Mouse (Mus musculus): Measurements from ENCODE around the gene 1110025L11Rik. TPM values are rescaled to one million over a fixed set of nuclear protein-coding genes. Genes with fewer than 3 reads are reported as not detected.
"Not testable (repeated sequence)": the region's sequence is repeated elsewhere in the genome, so short reads cannot be mapped to it uniquely, and the experiment has no call there.

1110025L11Rik gene
- polyA plus RNA-seq (2016; fragmentation: Nextera tagmentation; extraction: Ambion mirVana): not detected in 2 replicates

- H3K36me3 ChIP-seq; DNase-seq (ENCODE audit: low spot score); H3K27me3 ChIP-seq (ENCODE audit: insufficient read depth, poor library complexity, severe bottlenecking); H3K4me3 ChIP-seq; H3K27ac ChIP-seq; H3K4me1 ChIP-seq (replicated peaks); H3K9me3 ChIP-seq: not testable (repeated sequence)
- no CpG with 5 or more reads among the region's 2 CpGs for whole genome bisulfite sequencing
These were observed at the start of gene 1110025L11Rik for GRCm38 (mm10) chr16:89063902-89064301. Gene 1110025L11Rik (minus strand): TSS chr16:89064002.

- not testable (repeated sequence) for H3K27me3 ChIP-seq (ENCODE audit: insufficient read depth, poor library complexity, severe bottlenecking); H3K4me1 ChIP-seq (replicated peaks); H3K4me3 ChIP-seq; H3K27ac ChIP-seq; H3K9me3 ChIP-seq; H3K36me3 ChIP-seq
- WGBS: 75% methylated on average over 2 of the region's 2 CpGs
- peak; percentile 3 for DNase-seq (ENCODE audit: low spot score)
These were observed 7.2 kb upstream of the 1110025L11Rik start for GRCm38 (mm10) chr16:89071041-89071440.

GRCm38 (mm10) chr16:89047783-89048182, 16.0 kb downstream of the 1110025L11Rik start, which contains the start of gene Krtap6-5:
Gene Krtap6-5 (minus strand): TSS chr16:89047883.
- no peaks in the 10 kb centered on the region for H3K9me3 ChIP-seq
- H3K4me3 ChIP-seq: no peak within 1 kb of the TSS
- WGBS: 87% methylated on average over 3 of the region's 3 CpGs
- H3K27ac ChIP-seq: no peak within 1 kb of the TSS
- H3K27me3 ChIP-seq (ENCODE audit: insufficient read depth, poor library complexity, severe bottlenecking): no peaks in the 10 kb centered on the region
- no peak for DNase-seq (ENCODE audit: low spot score)
- H3K36me3 ChIP-seq: no peaks in the 10 kb centered on the region
- H3K4me1 ChIP-seq (replicated peaks): no peaks in the 10 kb centered on the region

GRCm38 (mm10) chr16:89041372-89041771, 22.4 kb downstream of the 1110025L11Rik start, which contains the start of gene Gm10228:
Gene Gm10228 (minus strand): TSS chr16:89041472.
- H3K27ac ChIP-seq; H3K27me3 ChIP-seq (ENCODE audit: insufficient read depth, poor library complexity, severe bottlenecking); H3K9me3 ChIP-seq; H3K4me3 ChIP-seq; DNase-seq (ENCODE audit: low spot score); H3K4me1 ChIP-seq (replicated peaks); H3K36me3 ChIP-seq: not testable (repeated sequence)
- WGBS: 91% methylated on average over 2 of the region's 4 CpGs

- not testable (repeated sequence) for H3K36me3 ChIP-seq, H3K9me3 ChIP-seq
- 93% methylated on average over 3 of the region's 3 CpGs for WGBS
These were observed 32.4 kb downstream of the 1110025L11Rik start, which contains the start of gene Krtap6-1 for GRCm38 (mm10) chr16:89031399-89031798. Gene Krtap6-1 (plus strand): TSS chr16:89031699.

GRCm38 (mm10) chr16:89014984-89015383, 48.8 kb downstream of the 1110025L11Rik start, which contains the start of gene Gm10229:
Gene Gm10229 (plus strand): TSS chr16:89015284.
- 91% methylated on average over 3 of the region's 3 CpGs for WGBS
- not testable (repeated sequence) for DNase-seq (ENCODE audit: low spot score); H3K27me3 ChIP-seq (ENCODE audit: insufficient read depth, poor library complexity, severe bottlenecking); H3K4me3 ChIP-seq; H3K36me3 ChIP-seq; H3K4me1 ChIP-seq (replicated peaks); H3K27ac ChIP-seq; H3K9me3 ChIP-seq

More at GRCm38 (mm10) chr16:89031399-89031798, 32.4 kb downstream of the 1110025L11Rik start, which contains the start of gene Krtap6-1:
- not testable (repeated sequence) for DNase-seq (ENCODE audit: low spot score); H3K27ac ChIP-seq; H3K4me3 ChIP-seq; H3K27me3 ChIP-seq (ENCODE audit: insufficient read depth, poor library complexity, severe bottlenecking); H3K4me1 ChIP-seq (replicated peaks)

- no peak overlapping the region for H3K27ac ChIP-seq
- no peak for DNase-seq (ENCODE audit: low spot score)
- H3K4me1 ChIP-seq (replicated peaks): no peaks in the 10 kb centered on the region
- no peak overlapping the region for H3K4me3 ChIP-seq
- H3K27me3 ChIP-seq (ENCODE audit: insufficient read depth, poor library complexity, severe bottlenecking): no peaks in the 10 kb centered on the region
- no peaks in the 10 kb centered on the region for H3K36me3 ChIP-seq
- no peaks in the 10 kb centered on the region for H3K9me3 ChIP-seq
- 94% methylated on average over 3 of the region's 3 CpGs for WGBS
These were observed 49.8 kb downstream of the 1110025L11Rik start for GRCm38 (mm10) chr16:89013973-89014372.

Other genes starting within 250 kb of the 1110025L11Rik start
- gene Krtap15, start 243.8 kb downstream of the 1110025L11Rik start, polyA plus RNA-seq (2016; fragmentation: Nextera tagmentation; extraction: Ambion mirVana): not detected in 2 replicates
- not detected in 2 replicates for gene Krtap14, start 237.9 kb downstream of the 1110025L11Rik start, polyA plus RNA-seq (2016; fragmentation: Nextera tagmentation; extraction: Ambion mirVana)
- not detected in 2 replicates for gene Krtap19-1, start 194.6 kb downstream of the 1110025L11Rik start, polyA plus RNA-seq (2016; fragmentation: Nextera tagmentation; extraction: Ambion mirVana)
- gene Krtap19-2, start 189.7 kb downstream of the 1110025L11Rik start, polyA plus RNA-seq (2016; fragmentation: Nextera tagmentation; extraction: Ambion mirVana): not detected in 2 replicates
- gene Krtap19-3, start 186.0 kb downstream of the 1110025L11Rik start, polyA plus RNA-seq (2016; fragmentation: Nextera tagmentation; extraction: Ambion mirVana): not detected in 2 replicates
- not detected in 2 replicates for gene Krtap19-4, start 178.9 kb downstream of the 1110025L11Rik start, polyA plus RNA-seq (2016; fragmentation: Nextera tagmentation; extraction: Ambion mirVana)
- not detected in 2 replicates for gene Krtap19-5, start 167.5 kb downstream of the 1110025L11Rik start, polyA plus RNA-seq (2016; fragmentation: Nextera tagmentation; extraction: Ambion mirVana)
- gene Krtap19-9b, start 131.7 kb downstream of the 1110025L11Rik start, polyA plus RNA-seq (2016; fragmentation: Nextera tagmentation; extraction: Ambion mirVana): not detected in 2 replicates
- not detected in 2 replicates for gene Krtap16-3, start 101.1 kb downstream of the 1110025L11Rik start, polyA plus RNA-seq (2016; fragmentation: Nextera tagmentation; extraction: Ambion mirVana)
- not detected in 2 replicates for gene Krtap22-2, start 53.2 kb downstream of the 1110025L11Rik start, polyA plus RNA-seq (2016; fragmentation: Nextera tagmentation; extraction: Ambion mirVana)
- gene Gm10229, start 48.7 kb downstream of the 1110025L11Rik start, polyA plus RNA-seq (2016; fragmentation: Nextera tagmentation; extraction: Ambion mirVana): not detected in 2 replicates
- not detected in 2 replicates for gene Krtap6-1, start 32.3 kb downstream of the 1110025L11Rik start, polyA plus RNA-seq (2016; fragmentation: Nextera tagmentation; extraction: Ambion mirVana)
- not detected in 2 replicates for gene Gm10228, start 22.5 kb downstream of the 1110025L11Rik start, polyA plus RNA-seq (2016; fragmentation: Nextera tagmentation; extraction: Ambion mirVana)
- not detected in 2 replicates for gene Krtap6-5, start 16.1 kb downstream of the 1110025L11Rik start, polyA plus RNA-seq (2016; fragmentation: Nextera tagmentation; extraction: Ambion mirVana)
- not detected in 2 replicates for gene Krtap6-3, start 20.0 kb upstream of the 1110025L11Rik start, polyA plus RNA-seq (2016; fragmentation: Nextera tagmentation; extraction: Ambion mirVana)
- not detected in 2 replicates for gene Gm6358, start 76.8 kb upstream of the 1110025L11Rik start, polyA plus RNA-seq (2016; fragmentation: Nextera tagmentation; extraction: Ambion mirVana)
- gene Gm10061, start 87.1 kb upstream of the 1110025L11Rik start, polyA plus RNA-seq (2016; fragmentation: Nextera tagmentation; extraction: Ambion mirVana): not detected in 2 replicates
- not detected in 2 replicates for gene Gm9789, start 94.0 kb upstream of the 1110025L11Rik start, polyA plus RNA-seq (2016; fragmentation: Nextera tagmentation; extraction: Ambion mirVana)
- gene Gm7735, start 105.5 kb upstream of the 1110025L11Rik start, polyA plus RNA-seq (2016; fragmentation: Nextera tagmentation; extraction: Ambion mirVana): not detected in 2 replicates
- not detected in 2 replicates for gene 1110057P08Rik, start 110.7 kb upstream of the 1110025L11Rik start, polyA plus RNA-seq (2016; fragmentation: Nextera tagmentation; extraction: Ambion mirVana)
- gene Krtap20-2, start 141.9 kb upstream of the 1110025L11Rik start, polyA plus RNA-seq (2016; fragmentation: Nextera tagmentation; extraction: Ambion mirVana): not detected in 2 replicates